Mouse (Mus musculus): ENCODE data around the gene Map3k7cl. TPM values are rescaled to one million over a fixed set of nuclear protein-coding genes. Genes with fewer than 3 reads are reported as not detected.
A peak's percentile ranks its signal among the peaks of the same experiment; 100 is the strongest.

The Map3k7cl gene
- total RNA-seq (2022) = under 1 TPM; 0.25 to 0.47 (median 0.38) TPM

- DNase-seq (ENCODE audit: low spot score in 2 of 2) = no peak
These were observed at the start of gene Map3k7cl for GRCm38 (mm10) chr16:87552907-87553691. TSS of gene Map3k7cl (plus strand) at chr16:87553330.

GRCm38 (mm10) chr16:87511706-87512105 is 41.4 kb upstream of the Map3k7cl start:
- no peak for DNase-seq (ENCODE audit: low spot score in 2 of 2)

GRCm38 (mm10) chr16:87512331-87512730 is 40.8 kb upstream of the Map3k7cl start:
- DNase-seq (ENCODE audit: low spot score in 2 of 2) = no peak

- no peak for DNase-seq (ENCODE audit: low spot score in 2 of 2)
These were observed 28.9 kb upstream of the Map3k7cl start for GRCm38 (mm10) chr16:87524228-87524627.

- DNase-seq (ENCODE audit: low spot score in 2 of 2) = no peak
These were observed 25.4 kb upstream of the Map3k7cl start for GRCm38 (mm10) chr16:87527553-87528249.

GRCm38 (mm10) chr16:87528755-87529154 is 24.4 kb upstream of the Map3k7cl start:
- no peak for DNase-seq (ENCODE audit: low spot score in 2 of 2)

- DNase-seq (ENCODE audit: low spot score in 2 of 2) = peak in 1 of 2 experiments; percentile 10
These were observed 4.8 kb upstream of the Map3k7cl start for GRCm38 (mm10) chr16:87548348-87548747.

GRCm38 (mm10) chr16:87556320-87556719 is 3.2 kb downstream of the Map3k7cl start:
- DNase-seq (ENCODE audit: low spot score in 2 of 2) = no peak

GRCm38 (mm10) chr16:87561501-87561900 is 8.4 kb downstream of the Map3k7cl start:
- no peak for DNase-seq (ENCODE audit: low spot score in 2 of 2)

GRCm38 (mm10) chr16:87563524-87563923 is 10.4 kb downstream of the Map3k7cl start:
- no peak for DNase-seq (ENCODE audit: low spot score in 2 of 2)

- no peak for DNase-seq (ENCODE audit: low spot score in 2 of 2)
These were observed 11.4 kb downstream of the Map3k7cl start for GRCm38 (mm10) chr16:87564564-87564963.

GRCm38 (mm10) chr16:87567572-87567971 is 14.4 kb downstream of the Map3k7cl start:
- peak; percentile 54 to 59 for DNase-seq (ENCODE audit: low spot score in 2 of 2)

GRCm38 (mm10) chr16:87568241-87568640 is 15.1 kb downstream of the Map3k7cl start:
- DNase-seq (ENCODE audit: low spot score in 2 of 2) = no peak

GRCm38 (mm10) chr16:87569576-87570105 is 16.5 kb downstream of the Map3k7cl start:
- DNase-seq (ENCODE audit: low spot score in 2 of 2) = no peak

GRCm38 (mm10) chr16:87570334-87570733 is 17.2 kb downstream of the Map3k7cl start:
- DNase-seq (ENCODE audit: low spot score in 2 of 2) = no peak

GRCm38 (mm10) chr16:87573409-87573808 is 20.3 kb downstream of the Map3k7cl start:
- DNase-seq (ENCODE audit: low spot score in 2 of 2) = no peak

- no peak for DNase-seq (ENCODE audit: low spot score in 2 of 2)
These were observed 21.0 kb downstream of the Map3k7cl start for GRCm38 (mm10) chr16:87574160-87574559.

- DNase-seq (ENCODE audit: low spot score in 2 of 2) = no peak
These were observed 22.5 kb downstream of the Map3k7cl start for GRCm38 (mm10) chr16:87575600-87575999.

- no peak for DNase-seq (ENCODE audit: low spot score in 2 of 2)
These were observed 25.8 kb downstream of the Map3k7cl start for GRCm38 (mm10) chr16:87578881-87579280.

- no peak for DNase-seq (ENCODE audit: low spot score in 2 of 2)
These were observed 26.3 kb downstream of the Map3k7cl start for GRCm38 (mm10) chr16:87579462-87579861.

- DNase-seq (ENCODE audit: low spot score in 2 of 2) = no peak
These were observed 29.6 kb downstream of the Map3k7cl start for GRCm38 (mm10) chr16:87582776-87583175.

GRCm38 (mm10) chr16:87584618-87585017 is 31.5 kb downstream of the Map3k7cl start:
- no peak for DNase-seq (ENCODE audit: low spot score in 2 of 2)

Measured in layer of hippocampus, adult 8-10 months (tissue).